Comparison of ENCODE assay signal across 8 mouse cellular contexts in the genomic region with DNA sequence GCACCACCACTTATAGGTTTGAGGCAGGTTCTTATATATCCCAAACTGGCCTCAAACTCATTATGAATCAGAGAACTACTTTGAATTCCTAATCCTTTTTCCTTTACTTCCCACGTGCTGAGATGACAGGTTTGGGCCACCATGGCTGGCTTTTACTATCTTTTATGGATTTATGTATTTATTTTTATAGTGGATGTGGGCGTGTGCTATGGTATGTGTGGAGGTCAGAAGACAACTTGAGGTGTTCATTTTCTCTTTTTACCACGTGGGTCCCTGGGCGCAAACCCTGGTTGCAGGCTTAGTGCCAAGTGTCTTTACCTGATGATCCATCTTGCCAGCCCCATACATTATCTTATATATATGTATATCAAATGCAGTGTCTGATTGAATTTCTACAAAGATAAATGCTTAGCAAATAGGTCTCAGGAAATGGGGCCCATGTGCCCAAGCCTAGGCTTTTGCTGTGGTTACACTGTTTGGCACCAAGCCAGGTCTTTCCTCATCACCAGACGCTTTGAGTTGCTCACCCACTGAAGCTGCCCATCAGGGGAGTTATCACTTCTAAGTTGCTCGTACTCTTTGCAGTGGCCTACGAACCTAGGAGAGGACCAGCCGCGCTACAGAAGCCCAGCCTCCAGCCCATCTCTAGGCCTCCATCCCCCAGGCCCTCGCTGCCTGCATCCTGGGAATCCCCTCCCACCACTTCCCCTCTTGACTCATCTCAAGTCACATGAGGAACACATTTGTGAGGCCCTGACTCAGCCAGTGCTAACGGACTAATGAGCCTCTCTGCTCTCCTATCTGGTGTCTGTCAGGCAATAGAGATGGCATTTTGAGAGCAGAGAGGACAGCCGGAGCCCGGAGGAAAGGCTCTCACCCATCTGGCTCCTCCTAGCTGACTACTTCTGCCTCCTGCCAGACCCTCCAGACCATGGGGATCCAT. TPM values are rescaled to one million over a fixed set of nuclear protein-coding genes. Genes with fewer than 3 reads are reported as not detected.
DNase-seq lines count a peak whose midpoint lies in the region; TF ChIP-seq lines count a peak whose summit lies in the region.

No protein-coding gene starts in this region.

- 41% methylated on average over 13 of the region's 13 CpGs for WGBS in lung, adult 2 months

- H3K4me3 ChIP-seq in layer of hippocampus, adult 2 months, result no peak overlapping the region
- H3K4me3 ChIP-seq in lung, adult 2 months (replicated peaks; ENCODE audit: extremely low read depth, low read depth, low read length), result no peak overlapping the region

- H3K27me3 ChIP-seq in splenic B cell, adult 2 months (ENCODE audit: control insufficient read depth, insufficient read depth, low read length, poor library complexity, severe bottlenecking), result no peaks in the 10 kb centered on the region

- peaks cover 7% of the 10 kb centered on the region for H3K4me1 ChIP-seq in lung, adult 2 months (ENCODE audit: control insufficient read depth, insufficient read depth, low read length)

- TF ChIP-seq POLR2A in brain, embryonic 14.5 days (IDR thresholded peaks at IDR 0.05; ENCODE audit: borderline replicate concordance, extremely low read depth, insufficient read depth, insufficient read length, poor library complexity, severe bottlenecking), result no peak
- no peak for TF ChIP-seq POLR2A in lung, adult 2 months (IDR thresholded peaks at IDR 0.05; ENCODE audit: borderline replicate concordance, extremely low read depth, low read depth, low read length)

- H3K36me3 ChIP-seq in splenic B cell, adult 2 months (ENCODE audit: control insufficient read depth, insufficient read depth, low read length, poor library complexity, severe bottlenecking), result no peaks in the 10 kb centered on the region

- DNase-seq in layer of hippocampus, adult 2 months (ENCODE audit: low spot score in 2 of 2), result no peak
- DNase-seq in layer of hippocampus, adult 8-10 months (ENCODE audit: low spot score in 2 of 2), result no peak
- DNase-seq in CD8-positive naive resting alpha-beta T cell, adult 2 months (ENCODE audit: low read depth in 2 of 2, low spot score in 2 of 2), result peak; percentile 66 to 76
- DNase-seq in brain, embryonic 14.5 days (ENCODE audit: low read depth), result peak; percentile 30
- peak; percentile 57 for DNase-seq in heart, postnatal 4 days
- DNase-seq in lung, adult 2 months, result peak; percentile 34
- peak; percentile 93 for DNase-seq in splenic B cell, adult 2 months (ENCODE audit: low read depth, low spot score)
- no peak for DNase-seq in cerebellum, adult 8-10 months

- TF ChIP-seq CTCF in layer of hippocampus, adult 2 months (conservative IDR thresholded peaks at IDR 0.05), result no peak
- TF ChIP-seq CTCF in brain, embryonic 14.5 days (IDR thresholded peaks at IDR 0.05; ENCODE audit: borderline replicate concordance, extremely low read depth, insufficient read depth, insufficient read length), result no peak
- no peak for TF ChIP-seq CTCF in lung, adult 2 months (IDR thresholded peaks at IDR 0.05; ENCODE audit: insufficient read depth, low read length)

- H3K27ac ChIP-seq in layer of hippocampus, adult 2 months, result peak overlapping the region; percentile 62

RNA-seq across cellular contexts. Expression of gene Ankdd1a, which starts 21.4 kb away (rescaled TPM):
- 1 to 10 TPM; 4.8 to 5.0 TPM for total RNA-seq in layer of hippocampus, adult 2 months (2021)
- total RNA-seq in layer of hippocampus, adult 8-10 months (2022), result 1 to 10 TPM; 2.2 to 3.4 (median 2.8) TPM
- 1.2 and 2.1 TPM in 2 replicates for polyA plus RNA-seq in brain, embryonic 14.5 days (2012; rRNA removed)
- not detected for total RNA-seq in heart, postnatal 4 days (2021)
- 0.17 and 0.59 TPM in 2 replicates for polyA plus RNA-seq in lung, adult 2 months (2012; rRNA removed)

RNA-seq across cellular contexts. Expression of gene Plekho2, which starts 38.4 kb away (rescaled TPM):
- total RNA-seq in layer of hippocampus, adult 2 months (2021), result 10 to 100 TPM; 12.0 to 14.5 TPM
- 10 to 100 TPM; 13.4 to 21.0 (median 14.2) TPM for total RNA-seq in layer of hippocampus, adult 8-10 months (2022)
- polyA plus RNA-seq in brain, embryonic 14.5 days (2012; rRNA removed), result 5.9 TPM in 2 replicates
- 10 to 100 TPM; 17.9 to 19.4 TPM for total RNA-seq in heart, postnatal 4 days (2021)
- polyA plus RNA-seq in lung, adult 2 months (2012; rRNA removed), result 31.6 and 36.7 TPM in 2 replicates

RNA-seq across cellular contexts. Expression of gene Pif1, which starts 45.6 kb away (rescaled TPM):
- under 1 TPM; 0.17 to 0.38 TPM for total RNA-seq in layer of hippocampus, adult 2 months (2021)
- total RNA-seq in layer of hippocampus, adult 8-10 months (2022), result under 1 TPM; 0.09 to 0.24 (median 0.16) TPM
- polyA plus RNA-seq in brain, embryonic 14.5 days (2012; rRNA removed), result 7.7 TPM in 2 replicates
- total RNA-seq in heart, postnatal 4 days (2021), result 1 to 10 TPM; 6.2 to 7.6 TPM
- polyA plus RNA-seq in lung, adult 2 months (2012; rRNA removed), result 0.36 and 1.0 TPM in 2 replicates

Comparison
In these comparisons a context has a peak if more than half of its experiments do, and no peak if none do; other contexts are left out.
1. DNase-seq: peak in CD8-positive naive resting alpha-beta T cell, adult 2 months (2 of 2), brain, embryonic 14.5 days (single experiment), heart, postnatal 4 days (single experiment), lung, adult 2 months (single experiment) and splenic B cell, adult 2 months (single experiment); none in layer of hippocampus, adult 2 months (0 of 2), layer of hippocampus, adult 8-10 months (0 of 2) and cerebellum, adult 8-10 months (single experiment).
2. RNA of gene Pif1, which starts 45.6 kb away (total RNA-seq): 6.2 to 7.6 TPM in heart, postnatal 4 days; 0.17 to 0.38 TPM in layer of hippocampus, adult 2 months and 0.09 to 0.24 TPM in layer of hippocampus, adult 8-10 months; every median in the first group is over 4 times any median in the second.